Mouse (Mus musculus): ENCODE data around the gene Rnf151. TPM values are rescaled to one million over a fixed set of nuclear protein-coding genes. Genes with fewer than 3 reads are reported as not detected.
A peak's percentile ranks its signal among the peaks of the same experiment; 100 is the strongest.

Rnf151 gene
- not detected for total RNA-seq (2021)

- DNase-seq, result no peak
Measured at GRCm38 (mm10) chr17:24717943-24718342, at the start of gene Rnf151, which contains the start of gene Rps2. Gene Rnf151 (minus strand): TSS chr17:24718063. Gene Rps2 (plus strand): TSS chr17:24718116.

GRCm38 (mm10) chr17:24766266-24766875, 48.5 kb upstream of the Rnf151 start:
- no peak for DNase-seq

DNA sequence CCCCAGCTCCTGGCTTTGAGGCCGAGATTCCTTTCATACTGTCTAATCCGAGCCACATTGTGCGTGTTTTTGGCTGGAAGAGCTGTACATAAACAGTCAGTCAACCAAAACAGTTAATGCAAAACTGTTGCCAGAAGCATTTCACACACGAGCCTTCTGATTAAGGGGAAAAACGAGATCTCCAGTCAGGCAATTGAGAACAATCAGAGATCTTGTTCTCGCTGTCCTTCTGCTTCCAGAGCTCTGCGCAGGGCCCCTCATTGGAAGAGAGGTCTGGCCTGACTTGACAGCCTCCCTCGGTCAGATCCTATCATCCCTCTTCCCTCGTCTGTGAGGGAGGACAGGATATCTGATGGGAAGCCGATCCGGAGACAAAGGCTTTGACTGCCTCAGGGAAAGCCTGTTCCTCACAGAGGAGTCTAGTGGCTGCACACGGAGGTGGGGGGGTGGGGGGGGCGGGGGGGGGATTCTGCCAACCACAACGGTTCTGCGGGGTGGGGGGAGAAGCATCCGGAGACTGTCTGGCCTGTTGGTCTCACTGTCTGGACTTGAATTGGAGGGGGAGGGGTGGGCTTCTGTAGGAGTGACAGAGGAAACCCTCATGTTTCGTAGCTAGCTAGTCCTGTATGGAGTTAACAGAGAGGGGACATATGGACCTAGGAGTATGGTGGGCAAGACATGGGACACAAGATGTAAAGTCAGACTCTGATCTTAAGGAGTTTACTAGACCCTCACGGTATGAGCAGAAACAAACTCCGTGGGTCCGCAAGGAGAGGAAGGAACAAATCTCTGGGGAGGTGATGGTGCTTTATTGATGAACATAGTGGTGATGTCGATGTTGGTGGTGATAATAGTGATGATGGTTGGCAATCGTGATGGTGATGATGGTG, 47.4 kb upstream of the Rnf151 start:
- no peak for DNase-seq

- no peak for DNase-seq
Measured at GRCm38 (mm10) chr17:24761121-24761520, 43.3 kb upstream of the Rnf151 start.

- DNase-seq, result no peak
Measured at GRCm38 (mm10) chr17:24757394-24757793, 39.5 kb upstream of the Rnf151 start.

GRCm38 (mm10) chr17:24752415-24753394, 34.8 kb upstream of the Rnf151 start, which contains the start of gene Hs3st6:
Gene Hs3st6 (plus strand): TSS chr17:24752988.
- DNase-seq, result no peak

DNA sequence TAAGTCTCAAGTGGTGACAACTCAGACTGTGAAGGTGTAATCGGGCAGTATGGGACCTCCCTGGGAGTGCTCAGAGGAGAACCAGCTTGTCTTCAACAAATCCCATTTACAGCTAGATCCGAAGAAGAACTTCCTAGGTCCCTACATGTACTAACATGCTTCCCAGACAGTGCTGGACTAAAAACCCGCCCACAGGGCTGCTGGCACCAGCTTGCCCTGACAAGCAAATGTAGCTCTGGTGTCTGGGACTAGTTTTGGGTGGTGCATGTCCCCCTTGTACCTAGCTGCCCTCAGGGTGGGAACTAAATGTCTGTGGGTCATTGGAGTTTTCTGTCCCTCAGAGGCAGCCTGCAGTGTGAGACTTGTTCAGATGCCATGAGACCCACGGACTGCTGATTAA, 33.7 kb upstream of the Rnf151 start:
- DNase-seq, result no peak

- no peak for DNase-seq
Measured at GRCm38 (mm10) chr17:24746986-24747385, 29.1 kb upstream of the Rnf151 start.

GRCm38 (mm10) chr17:24745526-24746497, 27.9 kb upstream of the Rnf151 start:
- DNase-seq, result peak; percentile 68 to 83

- no peak for DNase-seq
Measured at GRCm38 (mm10) chr17:24744381-24744780, 26.5 kb upstream of the Rnf151 start.

- no peak for DNase-seq
Measured at GRCm38 (mm10) chr17:24743896-24744295, 26.0 kb upstream of the Rnf151 start.

DNA sequence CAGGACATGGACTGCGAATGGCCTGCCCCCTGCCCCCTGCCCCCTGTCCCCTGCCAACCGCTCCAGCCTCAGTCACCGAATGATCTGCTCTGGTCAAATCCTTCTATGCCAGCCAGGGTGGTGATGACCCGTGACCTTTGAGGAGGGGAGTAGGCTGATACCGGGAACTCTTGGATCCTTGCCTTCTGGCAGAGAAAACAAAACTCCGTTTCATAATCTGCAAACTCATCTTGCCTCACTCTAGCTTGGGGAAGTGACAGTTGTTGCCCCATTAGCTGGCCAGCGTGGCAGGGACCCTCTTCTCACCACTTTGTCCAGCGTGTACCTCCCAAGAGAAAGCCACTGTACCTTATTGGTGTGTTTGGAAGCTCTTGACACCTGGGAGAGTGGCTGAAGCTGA, 24.4 kb upstream of the Rnf151 start:
- DNase-seq, result no peak

- no peak for DNase-seq
Measured at GRCm38 (mm10) chr17:24739926-24740325, 22.1 kb upstream of the Rnf151 start.

DNA sequence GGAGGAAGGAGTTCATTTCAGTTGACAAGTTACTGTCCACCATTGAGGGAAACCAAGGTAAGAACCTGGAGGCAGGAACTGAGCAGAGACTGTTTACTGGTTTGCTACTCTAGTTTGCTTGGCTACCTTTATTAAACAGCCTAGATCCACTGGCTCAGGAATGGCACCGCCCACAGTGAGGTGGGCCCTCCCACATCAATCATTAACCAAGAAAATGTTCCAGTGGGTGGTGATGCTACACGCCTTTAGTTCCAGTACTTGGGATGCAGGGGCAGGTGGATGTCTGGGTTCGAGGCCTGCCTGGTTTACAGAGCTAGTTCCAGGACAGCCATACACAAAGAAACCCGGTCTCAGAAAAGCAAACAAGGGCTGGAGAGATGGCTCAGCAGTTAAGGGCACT, 20.4 kb upstream of the Rnf151 start:
- no peak for DNase-seq

- no peak for DNase-seq
Measured at GRCm38 (mm10) chr17:24737135-24737810, 19.4 kb upstream of the Rnf151 start.

GRCm38 (mm10) chr17:24736330-24737051, 18.6 kb upstream of the Rnf151 start, which contains the start of gene Msrb1:
Gene Msrb1 (plus strand): TSS chr17:24736642.
- peak; percentile 91 to 92 for DNase-seq

DNA sequence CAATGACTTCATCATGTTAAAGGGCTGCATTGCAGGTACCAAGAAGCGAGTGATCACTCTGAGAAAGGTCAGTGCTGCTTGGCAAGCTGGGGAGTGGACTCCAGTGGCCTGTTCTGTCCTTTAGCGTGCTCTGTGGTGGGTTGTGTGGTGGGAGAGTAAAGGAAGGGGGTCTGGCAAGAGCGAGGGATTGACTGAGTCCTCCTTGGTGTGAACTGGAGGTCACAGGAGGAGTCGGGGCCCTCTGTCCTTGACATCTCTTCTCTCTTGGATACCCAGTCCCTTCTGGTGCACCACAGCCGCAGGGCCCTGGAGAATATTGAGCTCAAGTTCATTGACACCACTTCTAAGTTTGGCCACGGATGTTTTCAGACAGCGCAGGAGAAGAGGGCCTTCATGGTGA, 17.6 kb upstream of the Rnf151 start:
- DNase-seq, result no peak

DNA sequence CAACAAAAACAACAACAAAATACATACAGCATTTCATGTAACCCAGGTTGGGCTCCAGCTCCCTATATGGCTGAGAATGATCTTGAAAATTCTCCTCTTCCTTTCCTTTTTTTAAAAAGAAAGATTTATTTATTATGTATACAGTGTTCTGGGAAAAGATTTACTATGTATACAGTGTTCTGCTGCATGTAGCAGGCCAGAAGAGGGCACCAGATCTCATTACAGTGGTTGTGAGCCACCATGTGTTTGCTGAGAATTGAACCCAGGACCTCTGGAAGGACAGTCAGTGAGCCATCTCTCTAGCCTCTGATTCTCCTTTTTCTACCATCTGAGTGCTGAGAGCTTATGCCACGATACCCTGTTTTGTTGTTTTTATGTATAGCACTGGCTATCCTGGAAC, 16.6 kb upstream of the Rnf151 start:
- no peak for DNase-seq

DNA sequence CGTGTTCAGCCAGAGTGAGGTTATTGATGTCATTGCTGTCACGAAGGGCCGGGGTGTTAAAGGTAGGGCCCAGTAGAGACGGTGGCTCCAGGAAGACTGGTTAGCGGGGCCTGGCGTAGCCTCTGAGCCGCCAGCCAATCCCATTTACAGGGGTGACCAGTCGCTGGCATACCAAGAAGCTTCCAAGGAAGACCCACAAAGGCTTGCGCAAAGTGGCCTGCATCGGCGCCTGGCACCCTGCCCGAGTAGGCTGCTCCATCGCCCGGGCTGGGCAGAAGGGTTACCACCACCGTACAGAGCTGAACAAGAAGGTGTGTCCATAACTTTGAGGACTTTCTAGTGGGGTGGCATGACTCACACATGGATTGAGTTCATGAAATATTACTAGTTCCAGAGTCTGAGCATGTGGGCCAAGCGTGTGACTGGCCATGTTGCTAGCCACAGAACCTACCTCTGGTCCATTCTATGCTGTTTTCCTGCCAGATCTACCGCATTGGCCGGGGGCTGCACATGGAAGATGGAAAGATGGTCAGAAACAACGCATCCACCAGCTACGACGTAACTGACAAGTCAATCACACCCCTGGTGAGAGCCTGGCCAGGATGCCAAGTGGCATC, 15.7 kb upstream of the Rnf151 start:
- DNase-seq, result no peak

Data from layer of hippocampus, postnatal 36 days (tissue).